9 mouse cellular contexts compared by ENCODE assay signal in genomic region chr5:143634550-143635112, GRCm38 (mm10). TPM values are rescaled to one million over a fixed set of nuclear protein-coding genes. Genes with fewer than 3 reads are reported as not detected.
A peak's percentile ranks its signal among the peaks of the same experiment; 100 is the strongest.
DNase-seq lines count a peak whose midpoint lies in the region; ATAC-seq and TF ChIP-seq lines count a peak whose summit lies in the region.
"Had no signal": no experiment of that assay in that cellular context is flagged by ENCODE, and none has a peak within 500 bp of the region (broad histone marks: within the 10 kb centered on the region; RNA-seq: fewer than 3 reads in every experiment).

No protein-coding gene starts in this region.

- no peaks in the 10 kb centered on the region for H3K36me3 ChIP-seq in hindbrain, postnatal 0 days (ENCODE audit: insufficient read depth, low read length)
- H3K36me3 ChIP-seq in hindbrain, embryonic 14.5 days (replicated peaks; ENCODE audit: control insufficient read depth, insufficient read depth): no peaks in the 10 kb centered on the region
- H3K36me3 ChIP-seq in heart, embryonic 12.5 days: no peaks in the 10 kb centered on the region
- peaks cover 14% of the 10 kb centered on the region for H3K36me3 ChIP-seq in liver, embryonic 12.5 days

- 56% methylated on average over 12 of the region's 12 CpGs for WGBS in hindbrain, postnatal 0 days
- 62% methylated on average over 12 of the region's 12 CpGs for WGBS in hindbrain, embryonic 14.5 days
- 44% methylated on average over 12 of the region's 12 CpGs for WGBS in heart, embryonic 12.5 days
- WGBS in liver, embryonic 12.5 days (ENCODE audit: insufficient replicate concordance): 56% methylated on average over 12 of the region's 12 CpGs

- H3K9me3 ChIP-seq in hindbrain, postnatal 0 days (ENCODE audit: low read length): no peaks in the 10 kb centered on the region
- no peaks in the 10 kb centered on the region for H3K9me3 ChIP-seq in hindbrain, embryonic 14.5 days (ENCODE audit: control insufficient read depth, low read length)
- peaks cover 5% of the 10 kb centered on the region; the same call in 1 of the 2 replicates for H3K9me3 ChIP-seq in heart, embryonic 12.5 days (replicated peaks)
- no peaks in the 10 kb centered on the region for H3K9me3 ChIP-seq in liver, embryonic 12.5 days (replicated peaks)

- 0 out of 2 replicates have a peak overlapping the region, but pooled peaks have one; percentile 3 for H3K9ac ChIP-seq in hindbrain, postnatal 0 days (replicated peaks; ENCODE audit: low read length)
- H3K9ac ChIP-seq in hindbrain, embryonic 14.5 days: no peak overlapping the region
- no peak overlapping the region for H3K9ac ChIP-seq in heart, embryonic 12.5 days
- H3K9ac ChIP-seq in liver, embryonic 12.5 days: peak overlapping the region; percentile 24; the same call in 1 of the 2 replicates

- DNase-seq in hindbrain, postnatal 0 days (ENCODE audit: low spot score): no peak
- DNase-seq in hindbrain, embryonic 14.5 days (ENCODE audit: low spot score): no peak
- no peak for DNase-seq in thymus, postnatal 36 days
- DNase-seq in urinary bladder, postnatal 36 days (ENCODE audit: low spot score in 2 of 2): no peak
- no peak for DNase-seq in left cerebral cortex, adult 18-20 months (ENCODE audit: low spot score in 2 of 2)

- no peak for TF ChIP-seq POLR2A in cortical plate, adult 2 months (IDR thresholded peaks at IDR 0.05; ENCODE audit: extremely low read depth, insufficient read depth, low read length)

- no peak overlapping the region for H3K4me3 ChIP-seq in hindbrain, postnatal 0 days (ENCODE audit: low read length)
- H3K4me3 ChIP-seq in hindbrain, embryonic 14.5 days (replicated peaks; ENCODE audit: low read length): no peak overlapping the region
- H3K4me3 ChIP-seq in cortical plate, adult 2 months (ENCODE audit: insufficient read depth, low read length): no peak overlapping the region
- H3K4me3 ChIP-seq in heart, embryonic 12.5 days: no peak overlapping the region
- H3K4me3 ChIP-seq in liver, embryonic 12.5 days: no peak overlapping the region

- no peaks in the 10 kb centered on the region for H3K27me3 ChIP-seq in hindbrain, postnatal 0 days (ENCODE audit: insufficient read depth, low read length)
- H3K27me3 ChIP-seq in hindbrain, embryonic 14.5 days (ENCODE audit: control insufficient read depth, insufficient read depth, low read length): no peaks in the 10 kb centered on the region
- H3K27me3 ChIP-seq in heart, embryonic 12.5 days (replicated peaks): no peaks in the 10 kb centered on the region
- H3K27me3 ChIP-seq in liver, embryonic 12.5 days (replicated peaks): no peaks in the 10 kb centered on the region

- H3K4me1 ChIP-seq in hindbrain, postnatal 0 days (ENCODE audit: insufficient read depth, low read length): peaks cover 8% of the 10 kb centered on the region; the same call in 1 of the 2 replicates
- peaks cover 12% of the 10 kb centered on the region for H3K4me1 ChIP-seq in hindbrain, embryonic 14.5 days (replicated peaks; ENCODE audit: control insufficient read depth, insufficient read depth, low read length)
- H3K4me1 ChIP-seq in cortical plate, adult 2 months (ENCODE audit: control insufficient read depth, insufficient read depth, low read length): peaks cover 5% of the 10 kb centered on the region
- peaks cover 70% of the 10 kb centered on the region for H3K4me1 ChIP-seq in heart, embryonic 12.5 days (replicated peaks)
- peaks cover 97% of the 10 kb centered on the region for H3K4me1 ChIP-seq in liver, embryonic 12.5 days

- no peak overlapping the region for H3K4me2 ChIP-seq in hindbrain, postnatal 0 days (ENCODE audit: low read depth, low read length)
- H3K4me2 ChIP-seq in hindbrain, embryonic 14.5 days (replicated peaks): no peak overlapping the region
- no peak overlapping the region for H3K4me2 ChIP-seq in heart, embryonic 12.5 days
- H3K4me2 ChIP-seq in liver, embryonic 12.5 days: peak overlapping the region; percentile 59

- peak overlapping the region; percentile 7; the same call in 1 of the 2 replicates for H3K27ac ChIP-seq in hindbrain, postnatal 0 days
- no peak overlapping the region for H3K27ac ChIP-seq in hindbrain, embryonic 14.5 days
- H3K27ac ChIP-seq in cortical plate, adult 2 months (ENCODE audit: insufficient read depth, low read length): peak overlapping the region; percentile 69; the same call in 1 of the 2 replicates
- H3K27ac ChIP-seq in heart, embryonic 12.5 days (ENCODE audit: poor library complexity, severe bottlenecking): peak overlapping the region; percentile 32; the same call in 1 of the 2 replicates
- peak overlapping the region; percentile 86 for H3K27ac ChIP-seq in liver, embryonic 12.5 days
- H3K27ac ChIP-seq: macrophage had no signal

- no peak for ATAC-seq in hindbrain, postnatal 0 days
- no peak for ATAC-seq in hindbrain, embryonic 14.5 days (ENCODE audit: low FRiP score)
- no peak for ATAC-seq in heart, embryonic 12.5 days (ENCODE audit: insufficient number of reproducible peaks, low FRiP score)
- no peak for ATAC-seq in liver, embryonic 12.5 days

- no peak for TF ChIP-seq CTCF in hindbrain, postnatal 0 days (IDR thresholded peaks at IDR 0.05; ENCODE audit: low read depth)
- TF ChIP-seq CTCF in cortical plate, adult 2 months (IDR thresholded peaks at IDR 0.05; ENCODE audit: extremely low read depth, insufficient read depth, low read length): no peak

RNA-seq across cellular contexts. Expression of gene Cyth3, which starts 12.4 kb away (rescaled TPM):
- total RNA-seq in hindbrain, postnatal 0 days (2014; rRNA removed): 43.3 and 43.6 TPM in 2 replicates
- polyA plus RNA-seq in hindbrain, postnatal 0 days (2015; fragmentation: Nextera tagmentation; extraction: Ambion mirVana): 35.5 and 36.3 TPM in 2 replicates
- 39.9 and 40.9 TPM in 2 replicates for polyA plus RNA-seq in hindbrain, embryonic 14.5 days (2014; fragmentation: Nextera tagmentation; extraction: Ambion mirVana)
- 33.9 and 35.4 TPM in 2 replicates for polyA plus RNA-seq in cortical plate, adult 2 months (2012; rRNA removed)
- 41.8 and 41.9 TPM in 2 replicates for polyA plus RNA-seq in heart, embryonic 12.5 days (2016; fragmentation: Nextera tagmentation; extraction: Ambion mirVana)
- polyA plus RNA-seq in liver, embryonic 12.5 days (2016; fragmentation: Nextera tagmentation; extraction: Ambion mirVana): 46.0 and 47.7 TPM in 2 replicates
- total RNA-seq in left cerebral cortex, adult 18-20 months (2021): 10 to 100 TPM; 31.2 to 34.7 TPM

Comparison
In these comparisons a context has a peak if more than half of its experiments do, and no peak if none do; other contexts are left out.
1. H3K9ac ChIP-seq: peak in hindbrain, postnatal 0 days (single experiment) and liver, embryonic 12.5 days (single experiment); none in hindbrain, embryonic 14.5 days (single experiment) and heart, embryonic 12.5 days (single experiment).